Mouse (Mus musculus): ENCODE results near the gene Mme.

DNA sequence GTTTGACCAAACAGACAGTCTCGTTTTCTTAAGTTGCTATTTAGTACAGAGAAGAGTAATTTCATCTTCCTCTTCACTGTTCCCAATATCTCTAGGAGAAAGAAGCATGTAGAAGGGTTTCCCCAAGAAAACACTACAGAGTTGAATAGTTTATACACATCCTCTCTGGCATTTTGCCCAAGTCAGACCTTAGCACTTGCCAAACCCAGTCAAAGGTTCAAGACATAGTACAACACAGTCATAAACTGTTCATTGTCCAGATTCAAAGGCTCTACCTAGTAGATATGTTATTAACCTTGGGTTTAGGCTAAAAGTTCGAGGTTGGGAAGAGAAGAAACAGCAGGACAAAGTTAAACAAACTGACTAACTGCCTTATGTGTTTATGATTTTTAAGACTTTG lies 143.7 kb downstream of the Mme start:
- TF ChIP-seq CTCF (IDR thresholded peaks at IDR 0.05; ENCODE audit: low read depth, low read length): no peak
- TF ChIP-seq POLR2A (IDR thresholded peaks at IDR 0.05; ENCODE audit: borderline replicate concordance, low read depth, low read length): no peak
